Mouse (Mus musculus) testis, adult 2 months (tissue): ENCODE results near the gene Nr1h4.

Experiments
- CTCF ChIP-seq: fragments of 200-500 bp; IDR thresholded peaks from 2 replicates; pipeline ENCODE4 v1.5.1; 2012; ENCODE audit warnings: low read depth, mild to moderate bottlenecking, inconsistent platforms, low read length, moderate library complexity; ENCODE audit not compliant: control insufficient read depth, insufficient read depth, insufficient replicate concordance
- POLR2A ChIP-seq: fragments of 200-500 bp; IDR thresholded peaks from 2 replicates; pipeline ENCODE4 v1.6.1; 2012; ENCODE audit warnings: low read depth, mild to moderate bottlenecking, inconsistent platforms, low read length, moderate library complexity; ENCODE audit not compliant: control insufficient read depth

DNA sequence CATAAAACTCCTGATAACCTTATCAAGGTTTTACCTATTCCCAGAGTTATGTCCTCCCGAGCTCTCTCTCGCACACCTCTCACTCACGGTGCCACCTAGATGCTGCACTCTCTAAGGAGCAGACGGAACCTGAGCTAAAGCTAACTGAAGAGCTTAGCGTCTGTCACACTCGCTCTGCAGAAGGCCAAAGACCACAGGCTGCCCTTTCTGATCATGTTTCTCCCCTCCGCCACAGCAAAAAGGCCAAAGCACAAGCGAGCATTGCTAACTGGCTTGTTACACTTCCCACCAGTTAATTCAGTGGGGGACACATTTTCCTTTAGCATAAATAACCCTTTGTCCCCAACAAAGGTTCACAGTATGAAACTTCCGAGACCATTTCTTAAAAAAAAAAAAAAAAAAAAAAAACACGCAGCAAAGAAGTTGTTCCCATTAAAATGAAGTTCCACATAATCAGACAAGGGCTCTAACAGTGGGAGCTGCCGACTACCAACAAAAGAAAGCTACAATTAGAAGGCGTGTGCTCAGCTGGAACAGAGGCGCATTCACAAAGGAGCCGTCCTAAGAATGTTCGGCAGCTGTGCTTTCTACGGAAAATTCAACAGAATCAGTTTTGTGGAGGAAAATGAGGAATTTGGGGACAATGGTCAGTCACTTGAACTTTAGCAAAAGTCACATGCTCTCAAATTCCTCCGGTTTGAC, 98.7 kb downstream of the Nr1h4 start:
- TF ChIP-seq CTCF (no peak), POLR2A (no peak)
